Mouse (Mus musculus): ENCODE data around the gene Prkar2b.
"Not testable (repeated sequence)": the region's sequence is repeated elsewhere in the genome, so short reads cannot be mapped to it uniquely, and the experiment has no call there.

Gene Prkar2b

DNA sequence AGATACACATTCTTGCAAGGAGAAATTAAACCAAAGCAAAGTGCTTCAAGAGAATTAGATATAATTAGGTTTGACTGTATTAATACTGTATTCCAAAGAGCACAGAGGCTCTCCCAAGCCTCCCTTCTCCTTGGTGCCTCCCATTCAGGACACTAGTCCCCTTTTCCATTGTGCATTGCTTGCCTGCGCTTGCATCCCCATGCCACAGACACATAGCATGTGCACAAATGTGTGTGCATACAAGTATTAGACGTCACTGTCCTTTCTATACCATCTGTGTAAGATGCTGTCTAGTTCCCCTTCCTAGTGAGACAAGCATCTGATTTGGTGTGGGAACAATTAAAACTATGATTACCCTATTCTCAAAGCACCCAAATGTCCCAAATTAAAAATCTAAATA, 2.0 kb downstream of the Prkar2b start:
- DNase-seq, result no peak

DNA sequence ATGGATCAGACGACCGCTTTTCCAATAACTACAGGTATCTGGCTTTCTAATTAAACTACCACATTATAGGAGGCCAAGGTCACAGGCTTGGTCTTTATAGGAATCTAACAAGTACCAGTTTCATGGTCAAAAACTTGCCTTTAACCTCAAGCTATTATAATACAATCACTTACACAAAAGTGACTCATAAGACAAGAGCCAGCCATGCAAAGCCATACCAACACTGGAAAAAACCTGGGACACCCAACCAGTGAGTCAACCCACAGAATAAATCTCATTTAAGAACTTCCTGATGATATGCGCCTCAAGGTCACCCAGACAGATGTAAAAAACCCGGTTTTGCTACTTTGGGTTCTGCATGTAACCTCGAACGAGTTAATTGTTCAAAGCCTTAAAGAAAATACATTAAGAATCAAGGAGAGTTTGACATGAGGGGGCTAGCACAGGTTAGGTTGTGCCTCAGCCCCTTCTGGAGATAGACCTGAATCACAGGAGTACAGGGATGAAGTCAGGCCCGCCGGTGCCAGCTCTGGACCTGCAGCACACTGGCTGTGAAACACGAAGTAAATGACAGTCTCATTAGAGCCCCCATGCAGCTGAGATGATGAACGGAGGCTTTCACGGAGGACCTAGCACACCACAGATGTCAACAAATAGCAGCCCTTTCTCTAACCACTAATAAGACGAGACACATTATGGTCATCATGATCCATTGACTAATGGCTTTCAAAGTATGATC, 3.5 kb downstream of the Prkar2b start:
- DNase-seq, result no peak

DNA sequence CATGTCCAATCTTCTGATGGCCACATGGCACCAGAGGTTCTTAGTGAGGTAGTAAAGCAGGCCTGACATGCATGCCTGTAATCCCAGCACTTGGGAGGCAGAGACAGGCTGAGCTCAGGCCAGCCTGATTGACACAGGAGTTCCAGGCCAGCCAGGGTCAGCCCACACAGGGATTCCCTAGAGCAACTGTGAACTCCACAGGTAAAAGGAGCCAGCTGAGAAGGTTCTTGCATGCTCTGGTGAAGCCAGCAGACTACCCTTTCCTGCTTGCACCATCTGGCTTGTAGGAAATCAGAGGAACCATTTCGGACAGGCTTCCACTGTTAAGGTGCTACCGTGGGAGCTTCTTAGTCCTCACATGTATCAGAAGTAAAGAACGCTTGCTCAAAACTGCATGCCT, 5.3 kb downstream of the Prkar2b start:
- DNase-seq, result no peak

DNA sequence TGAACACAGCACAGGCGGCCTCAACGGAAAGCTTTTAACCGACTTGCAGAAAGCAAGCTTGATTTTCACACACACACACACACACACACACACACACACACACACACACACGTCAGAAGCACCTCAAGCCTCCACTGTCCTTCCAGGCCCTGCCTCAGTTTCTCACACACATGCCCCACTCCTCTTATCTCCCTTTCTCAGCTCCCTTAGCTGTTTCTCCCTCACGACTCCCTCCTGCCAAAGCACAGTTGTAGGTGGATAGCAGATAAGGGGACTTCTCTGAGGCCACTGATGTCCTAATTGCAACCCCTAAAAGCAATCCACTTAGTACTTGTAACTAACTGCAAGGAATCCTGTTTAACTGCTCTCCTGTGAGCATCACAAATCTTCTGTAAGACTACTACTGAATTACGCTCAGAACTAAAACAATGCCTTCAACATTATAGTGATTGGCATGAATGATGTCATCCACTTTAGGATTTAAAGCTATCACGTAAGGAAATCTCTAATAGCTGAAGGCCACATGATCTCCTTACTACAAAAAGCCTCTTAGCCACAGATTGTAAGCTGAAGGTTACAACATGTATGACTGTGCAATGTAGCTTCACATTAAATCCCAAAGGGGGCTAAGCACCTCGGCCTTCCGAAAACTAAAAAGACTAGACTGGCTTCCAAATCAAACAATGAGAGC, 6.5 kb downstream of the Prkar2b start:
- DNase-seq, result no peak

DNA sequence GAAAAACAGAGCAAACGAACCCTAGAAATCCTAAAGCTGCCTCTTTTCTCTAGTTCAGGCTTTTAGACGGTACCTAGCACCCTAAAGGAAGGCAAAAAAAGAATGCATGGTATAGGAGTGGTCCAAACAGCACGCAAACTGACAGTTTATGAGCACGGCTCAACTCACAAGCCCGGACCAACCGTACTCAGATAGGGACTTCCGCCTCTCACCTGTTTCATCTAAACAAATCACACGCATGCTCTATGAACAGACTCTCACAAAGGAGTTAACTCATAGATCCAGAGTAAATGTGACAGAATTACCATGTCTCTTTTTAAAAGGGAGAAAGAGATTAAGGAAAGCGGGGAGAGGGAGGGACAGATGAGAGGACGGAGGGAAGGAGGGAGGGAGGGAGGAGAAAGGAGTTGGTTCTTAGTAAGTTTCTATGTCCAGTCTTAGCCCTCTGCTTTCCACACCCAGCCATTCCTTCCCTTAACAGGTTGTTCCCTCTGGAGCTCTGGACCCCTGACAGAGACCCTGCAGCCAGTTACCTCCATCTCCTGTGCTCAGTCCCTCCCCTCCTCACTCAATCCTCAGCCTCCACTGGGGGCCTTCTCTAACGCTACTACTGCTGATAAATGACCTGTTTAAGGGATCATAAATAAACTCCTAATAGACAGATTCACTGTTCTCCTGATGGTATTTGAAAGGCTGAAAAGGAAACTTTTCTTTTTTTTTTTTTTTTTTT, 7.3 kb downstream of the Prkar2b start:
- no peak for DNase-seq

DNA sequence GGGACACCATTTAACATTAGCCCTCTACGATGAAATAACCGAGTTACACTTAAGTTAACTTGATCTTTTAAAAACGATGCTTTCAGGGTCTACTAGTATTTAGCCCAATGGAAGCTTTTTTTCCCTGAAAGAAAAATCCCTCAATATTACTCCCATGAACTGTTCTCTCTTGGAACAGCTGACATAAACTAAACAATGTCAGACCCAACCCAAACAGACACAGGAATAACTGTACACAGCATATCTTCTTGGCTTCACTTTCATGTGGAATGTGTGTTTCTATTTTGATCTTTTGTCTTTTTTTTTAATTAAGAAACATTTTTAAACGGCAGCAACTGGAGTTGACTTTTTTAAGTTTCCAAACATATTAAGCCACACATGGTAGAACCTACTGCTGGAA, 8.2 kb downstream of the Prkar2b start:
- DNase-seq, result no peak

DNA sequence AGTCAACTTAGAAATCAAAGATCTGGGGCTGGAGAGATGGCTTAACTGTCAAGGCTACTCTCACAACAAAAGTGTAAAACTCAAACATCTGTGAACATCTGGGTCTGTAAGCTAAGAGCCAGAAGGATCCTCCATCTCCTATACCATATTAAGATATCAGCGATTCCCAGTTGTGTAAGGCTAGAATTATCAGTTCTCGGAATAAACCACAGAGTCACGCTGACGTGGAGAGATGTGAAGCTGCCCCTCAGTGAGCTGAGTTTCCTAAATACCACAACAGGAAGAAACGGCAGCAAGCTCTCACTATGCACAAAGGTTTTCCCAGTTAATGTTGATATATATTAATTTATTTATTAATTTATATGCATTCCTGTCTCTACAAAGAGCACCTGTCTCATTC, 10.9 kb downstream of the Prkar2b start:
- no peak for DNase-seq

DNA sequence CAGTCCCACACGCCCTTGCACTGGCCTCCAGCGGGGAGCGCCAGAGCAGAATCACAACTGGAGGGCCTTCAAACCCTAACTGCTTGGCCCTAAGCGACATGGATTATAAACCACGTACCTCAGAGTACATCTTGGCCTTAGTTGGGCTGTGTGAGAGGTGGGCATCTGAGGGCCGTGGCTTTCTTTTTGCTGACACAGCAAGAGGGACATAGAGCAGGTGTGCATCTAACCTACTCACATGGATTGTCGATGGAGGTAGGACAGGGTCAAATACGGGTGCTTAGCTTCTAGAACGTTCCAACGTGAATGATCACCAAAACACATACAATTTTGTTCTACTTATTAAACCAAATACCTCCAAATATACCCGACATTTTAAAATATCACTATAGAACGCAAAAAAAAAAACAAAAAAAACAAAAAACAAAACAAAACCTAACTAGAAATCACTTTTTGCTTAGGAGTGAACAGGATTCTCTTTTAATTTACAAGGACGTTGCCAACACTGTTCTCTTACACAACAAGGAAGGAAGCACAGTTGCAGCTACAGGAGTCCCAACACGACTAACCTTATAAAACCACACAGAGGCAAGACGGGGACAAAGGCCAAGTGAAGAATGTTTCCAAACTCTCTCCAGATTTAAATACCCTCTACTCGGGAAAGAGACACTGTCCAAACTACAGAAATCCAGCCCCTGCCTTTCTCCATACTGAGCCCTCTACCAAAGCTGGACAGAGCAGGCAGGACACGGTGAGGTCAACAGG, 15.3 kb downstream of the Prkar2b start:
- no peak for DNase-seq

DNA sequence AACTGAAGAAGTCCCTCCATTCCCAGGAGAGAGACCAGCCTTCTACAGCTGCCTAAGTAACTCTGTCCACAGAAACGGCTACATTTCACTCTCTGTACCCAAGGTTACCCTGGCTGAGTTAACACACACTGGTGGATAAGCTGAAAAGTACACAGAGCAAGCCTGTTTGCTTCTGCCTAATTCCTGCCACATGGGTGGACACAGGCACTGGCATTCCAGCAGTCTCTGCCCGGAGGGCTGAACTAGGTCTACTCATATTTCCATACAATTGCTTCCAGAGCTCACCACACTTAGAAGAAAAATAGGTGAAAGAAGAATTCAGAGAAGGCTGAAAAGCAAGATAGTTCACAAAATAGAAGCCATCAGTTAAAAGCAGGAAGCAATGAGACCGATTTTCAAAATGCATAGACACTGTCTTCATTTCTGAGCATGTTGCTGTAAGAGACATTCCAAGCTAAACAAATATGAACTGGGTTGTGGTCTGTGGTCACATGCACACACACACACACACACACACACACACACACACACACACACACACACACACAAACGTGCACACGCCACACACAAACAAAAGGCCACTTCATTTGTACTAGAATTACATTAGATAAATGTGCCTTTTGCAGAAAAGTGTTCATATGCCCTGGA, 16.5 kb downstream of the Prkar2b start:
- DNase-seq, result no peak

DNA sequence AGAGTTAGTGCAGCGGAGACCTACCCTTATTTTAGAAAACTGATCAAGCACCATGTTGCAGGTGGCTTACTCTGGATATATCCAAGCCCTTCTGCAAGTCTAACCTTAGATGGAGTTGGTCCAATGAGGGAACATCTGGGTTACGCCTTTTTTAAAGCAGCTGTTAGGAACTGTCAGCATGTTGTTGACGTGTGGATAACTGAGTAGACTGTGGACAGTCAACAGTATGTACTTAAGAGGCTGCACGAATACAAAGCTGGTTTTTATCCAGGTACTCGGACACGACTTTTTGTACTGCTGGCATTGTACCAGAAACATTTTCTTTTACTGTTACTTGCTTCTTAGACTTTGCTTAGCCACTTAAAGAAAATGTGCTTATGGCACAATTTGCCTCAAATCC, 27.6 kb downstream of the Prkar2b start:
- no peak for DNase-seq

DNA sequence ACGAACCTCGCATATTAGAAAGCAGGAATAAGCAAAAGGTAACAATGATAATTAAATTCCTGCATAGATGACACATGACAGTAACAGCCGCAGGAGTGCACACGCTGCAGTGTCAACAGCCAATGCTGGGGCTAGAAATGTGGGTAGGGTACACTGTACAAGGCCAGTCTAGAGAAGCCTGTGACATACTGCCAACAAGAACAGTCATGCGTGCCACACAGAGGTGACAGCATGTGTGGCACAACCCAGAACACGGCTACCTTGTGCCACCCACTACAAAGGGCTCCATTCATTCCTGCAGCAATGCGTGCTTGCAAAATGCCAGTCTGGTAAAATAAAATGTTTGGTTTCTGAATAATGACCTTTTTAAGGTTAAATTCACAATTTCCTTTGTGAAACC, 28.2 kb downstream of the Prkar2b start:
- no peak for DNase-seq

DNA sequence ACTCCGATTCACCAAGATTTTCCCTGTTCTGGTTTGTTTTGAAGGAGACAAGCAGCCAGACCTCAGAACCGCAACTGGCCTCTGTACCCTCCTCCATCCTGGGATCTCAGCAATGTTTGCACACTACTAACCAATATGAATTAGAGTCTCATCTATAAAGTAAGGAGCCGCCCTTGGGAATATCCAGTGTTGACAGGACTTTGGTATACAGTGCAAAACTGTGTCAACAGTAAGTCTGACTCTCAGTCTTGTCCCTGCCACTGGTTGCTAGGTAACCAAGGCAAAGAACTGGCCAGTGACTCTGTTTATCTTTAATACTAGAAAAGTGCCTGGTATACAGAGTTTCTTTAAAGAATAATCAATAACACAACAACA, 42.7 kb downstream of the Prkar2b start:
- no peak for DNase-seq

DNA sequence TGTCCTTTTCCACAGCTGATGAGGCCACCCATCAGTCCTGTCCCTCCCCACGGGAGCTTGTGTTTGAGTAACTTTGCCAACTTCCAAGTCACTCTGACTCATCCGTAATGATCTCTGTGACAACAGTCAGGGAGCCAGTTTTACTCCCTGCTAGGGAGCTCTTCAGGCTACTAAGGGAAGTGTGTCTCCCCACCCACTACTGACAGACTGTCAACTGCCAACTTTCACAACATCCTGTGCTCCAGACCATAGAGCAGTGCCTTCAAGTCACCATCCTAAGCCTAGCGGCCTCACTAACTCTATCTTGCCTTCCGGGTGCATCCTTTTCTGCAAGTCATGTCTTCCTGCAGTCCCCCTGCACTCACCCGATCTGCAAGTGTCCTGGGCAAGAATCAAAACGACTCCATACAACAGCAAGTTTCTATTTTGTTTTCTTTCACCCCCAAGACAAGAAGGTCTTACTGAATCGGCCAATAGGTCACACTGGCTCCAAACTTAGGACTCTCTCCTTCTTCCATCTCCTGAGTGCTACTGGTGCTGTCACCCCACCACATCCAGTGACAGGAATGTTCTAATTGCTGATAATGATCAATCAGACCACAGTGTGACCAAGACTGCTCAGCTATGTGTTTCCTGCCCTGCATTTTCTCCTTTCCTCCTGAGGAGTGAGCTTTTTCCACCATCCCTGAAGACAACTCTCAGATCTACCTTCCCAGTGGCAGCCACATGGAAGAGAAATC, 43.3 kb downstream of the Prkar2b start:
- peak; percentile 41 for DNase-seq

DNA sequence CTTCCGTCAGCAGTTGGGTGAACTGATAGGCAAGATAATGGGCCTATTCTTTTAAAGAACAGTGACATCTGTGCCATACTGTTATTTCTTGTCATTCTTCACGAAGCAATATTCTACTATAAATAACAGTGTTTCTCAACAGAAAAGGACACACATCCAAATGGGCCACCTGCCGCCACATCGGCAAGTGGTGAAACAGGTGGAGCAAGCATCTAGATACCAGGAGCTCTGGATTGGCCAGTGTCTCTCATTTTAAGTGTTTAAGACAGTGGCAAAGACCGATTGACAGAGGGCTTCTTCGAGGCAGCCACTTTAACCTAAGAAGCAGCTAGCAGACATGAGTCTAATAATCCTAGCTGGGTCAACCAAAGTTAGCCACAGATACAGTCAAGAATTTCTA, 44.6 kb downstream of the Prkar2b start:
- no peak for DNase-seq

DNA sequence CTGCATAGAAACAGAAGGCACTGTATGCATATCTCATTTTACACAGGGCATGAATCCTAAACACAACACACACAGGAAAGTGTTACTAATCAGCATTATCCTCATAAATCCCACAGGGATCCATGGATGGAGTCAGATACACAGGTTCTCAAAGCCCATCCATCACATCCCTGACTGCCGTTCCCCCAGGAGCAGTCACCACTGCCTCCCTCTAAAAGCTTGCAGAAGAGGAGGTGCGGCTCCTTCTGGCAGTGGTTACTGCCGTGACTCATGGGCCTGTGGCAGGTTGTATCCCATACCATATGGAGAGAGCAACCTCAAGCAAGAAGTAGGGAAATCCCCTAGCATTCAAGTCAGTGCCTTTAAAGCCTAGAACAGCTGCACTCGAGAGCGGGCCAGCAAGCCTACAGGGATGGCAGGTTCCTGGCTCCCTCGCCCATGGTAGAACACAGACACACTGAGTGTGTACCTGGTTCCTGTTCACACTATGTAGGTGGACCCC, 45.8 kb downstream of the Prkar2b start:
- no peak for DNase-seq

DNA sequence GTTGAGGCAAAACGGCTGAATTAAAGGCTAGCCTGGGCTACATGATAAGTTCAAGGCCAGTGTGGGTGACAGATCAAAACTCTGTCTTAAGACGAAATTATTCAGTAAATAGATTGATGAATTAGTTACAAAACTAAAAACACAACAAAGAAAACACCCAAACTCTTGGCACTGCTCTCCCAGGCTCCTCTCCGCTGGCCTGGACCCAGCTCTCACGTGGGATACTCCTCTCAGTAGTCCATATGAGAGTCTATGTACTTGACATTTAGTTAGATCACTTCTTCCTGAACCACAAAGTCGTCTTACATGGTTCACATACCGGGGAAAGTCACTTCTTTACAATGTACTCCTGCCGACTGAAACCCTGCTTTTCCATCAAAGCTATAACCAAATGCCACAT, 46.3 kb downstream of the Prkar2b start:
- DNase-seq, result no peak

DNA sequence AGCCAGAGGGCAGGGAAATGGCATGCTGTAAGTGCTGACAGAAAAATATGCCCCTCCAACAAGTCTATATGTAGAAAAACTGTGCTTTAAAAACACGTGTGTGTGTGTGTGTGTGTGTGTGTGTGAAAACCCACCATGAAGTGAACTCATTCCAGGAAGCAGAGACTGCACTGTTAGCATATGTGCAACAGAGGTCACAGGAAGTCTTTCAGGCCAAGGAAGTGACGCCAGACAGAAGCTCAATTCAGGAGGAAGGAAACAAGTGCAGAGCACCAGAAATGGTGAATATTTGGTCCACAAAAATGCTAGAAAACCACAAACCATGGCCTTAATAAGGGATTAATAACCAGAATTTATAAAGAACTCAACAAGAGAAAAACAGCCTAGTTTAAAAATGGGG, 48.9 kb downstream of the Prkar2b start:
- no peak for DNase-seq

DNA sequence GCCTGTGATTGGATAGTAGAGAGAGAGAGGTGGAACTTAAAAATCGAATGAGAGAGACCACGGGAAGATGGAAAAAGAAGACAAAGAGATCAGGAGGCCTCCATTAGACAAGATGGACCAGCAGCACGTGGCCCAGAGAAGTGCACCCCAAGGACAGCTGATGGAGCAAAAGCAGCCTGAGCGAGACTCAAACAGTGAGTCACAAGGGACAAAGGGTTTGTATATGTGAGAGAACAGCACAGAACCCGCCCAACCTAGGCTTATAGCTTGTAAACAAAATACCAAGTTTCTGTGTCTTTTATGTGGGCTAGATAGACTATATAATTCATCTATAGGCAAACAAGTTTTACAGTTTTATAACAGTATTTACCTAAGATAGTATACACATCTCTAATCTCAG, 50.0 kb downstream of the Prkar2b start:
- no peak for DNase-seq

DNA sequence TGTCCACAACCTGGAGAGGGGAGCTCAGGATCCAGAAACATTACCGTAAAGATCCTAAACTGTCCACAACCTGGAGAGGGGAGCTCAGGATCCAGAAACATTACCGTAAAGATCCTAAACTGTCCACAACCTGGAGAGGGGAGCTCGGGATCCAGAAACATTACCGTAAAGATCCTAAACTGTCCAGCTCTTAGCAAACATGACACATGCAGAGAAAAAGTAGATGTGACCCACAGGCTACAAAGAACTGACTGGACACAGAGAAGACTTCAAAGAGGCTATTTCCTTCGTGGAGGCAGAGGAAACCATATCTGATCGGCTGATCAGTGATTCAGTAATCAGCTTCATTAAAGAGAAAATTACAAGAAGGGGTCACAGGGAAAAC, 51.1 kb downstream of the Prkar2b start:
- not testable (repeated sequence) for DNase-seq

DNA sequence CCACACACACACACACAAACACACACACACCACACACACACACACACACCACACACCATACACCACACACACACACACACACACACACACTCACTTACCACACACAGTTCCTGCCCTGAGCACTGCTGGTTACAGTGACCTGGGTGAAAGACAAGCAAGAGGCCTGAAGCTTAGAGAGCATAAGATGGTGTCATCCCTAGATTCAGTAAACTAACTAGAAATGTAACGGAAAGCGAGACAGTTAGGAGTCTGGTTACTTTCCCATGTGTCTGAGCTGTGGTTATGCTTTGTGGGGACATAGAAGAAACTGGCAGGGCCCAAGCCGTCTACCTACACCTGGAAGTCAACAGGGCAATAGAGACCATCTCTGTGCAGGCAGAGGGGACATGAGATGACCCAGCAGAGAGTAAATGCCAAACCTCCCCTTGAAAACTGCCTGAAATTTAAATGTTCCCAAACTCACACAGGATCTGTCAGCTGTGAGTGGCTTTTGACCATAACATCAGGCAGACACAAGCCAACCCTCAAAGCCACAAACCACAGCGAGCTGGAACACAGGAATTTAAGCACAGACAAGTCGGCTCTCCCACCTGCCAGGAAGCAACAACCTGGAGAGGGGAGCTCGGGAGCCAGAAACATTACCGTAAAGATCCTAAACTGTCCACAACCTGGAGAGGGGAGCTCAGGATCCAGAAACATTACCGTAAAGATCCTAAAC, 51.7 kb downstream of the Prkar2b start:
- DNase-seq, result no peak

DNA sequence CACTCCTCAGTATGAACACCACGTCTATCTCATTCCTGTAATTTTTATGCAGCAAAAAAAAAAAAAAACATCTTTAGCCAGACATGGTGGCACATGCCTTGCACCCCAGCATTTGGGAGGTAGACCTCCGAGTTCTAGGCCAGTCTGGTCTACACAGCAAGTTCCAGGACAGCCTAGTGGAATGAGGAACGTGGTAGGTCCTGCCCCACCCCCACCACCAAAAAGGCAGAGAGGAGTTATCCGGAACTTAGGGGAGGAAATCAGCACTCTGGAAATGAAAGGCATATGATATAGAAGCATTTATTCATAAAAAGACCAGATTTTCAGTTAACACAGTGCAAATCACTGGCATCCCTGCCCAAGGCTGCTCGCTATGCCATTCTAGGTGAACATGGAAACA, 52.4 kb downstream of the Prkar2b start:
- no peak for DNase-seq
